Mouse (Mus musculus) kidney, adult 9 months (tissue): ENCODE measurements around the gene Donson.
A peak's percentile ranks its signal among the peaks of the same experiment; 100 is the strongest.

Source experiments
- DNase-seq: peaks from one replicate; pipeline ENCODE4 v3.0.0; 2022

Gene Donson

DNA sequence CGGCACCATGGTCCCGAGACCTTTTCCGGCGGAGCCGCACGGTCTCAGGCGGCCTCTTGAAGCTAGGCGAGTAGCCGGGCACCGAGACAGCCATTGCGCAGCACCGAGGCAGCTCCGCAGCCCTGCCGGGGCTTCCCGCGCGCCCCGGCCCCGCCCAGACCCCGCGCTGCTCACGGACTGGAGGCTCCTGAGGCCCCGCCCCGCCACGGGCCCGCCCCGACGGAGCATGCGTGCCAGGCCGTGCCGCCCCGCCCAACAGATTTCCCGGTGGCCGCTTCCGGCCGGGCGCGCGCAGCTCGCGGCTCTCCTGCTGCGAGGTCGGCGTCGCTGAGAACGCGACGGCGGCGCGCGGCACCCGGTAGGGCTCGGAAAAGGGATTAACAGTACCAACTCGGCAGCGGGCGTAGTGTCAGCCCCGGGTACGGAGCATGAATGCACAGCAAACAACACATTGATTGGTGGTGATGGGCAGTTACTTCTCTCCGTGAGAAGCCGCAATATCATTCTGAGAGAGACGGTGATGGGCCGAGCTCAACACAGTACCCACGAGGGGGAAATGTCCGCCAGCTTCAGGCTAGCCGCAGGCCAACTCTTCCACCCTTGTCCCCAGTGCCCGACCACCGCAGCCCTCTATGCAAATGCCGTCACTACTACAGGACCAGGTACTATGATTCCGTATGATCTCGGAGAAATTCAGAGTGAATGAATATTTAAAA lies at the start of gene Donson:
Donson (minus strand) TSS at position 152 of the 716 bp plus-strand sequence.
- DNase-seq, result peak; percentile 89

DNA sequence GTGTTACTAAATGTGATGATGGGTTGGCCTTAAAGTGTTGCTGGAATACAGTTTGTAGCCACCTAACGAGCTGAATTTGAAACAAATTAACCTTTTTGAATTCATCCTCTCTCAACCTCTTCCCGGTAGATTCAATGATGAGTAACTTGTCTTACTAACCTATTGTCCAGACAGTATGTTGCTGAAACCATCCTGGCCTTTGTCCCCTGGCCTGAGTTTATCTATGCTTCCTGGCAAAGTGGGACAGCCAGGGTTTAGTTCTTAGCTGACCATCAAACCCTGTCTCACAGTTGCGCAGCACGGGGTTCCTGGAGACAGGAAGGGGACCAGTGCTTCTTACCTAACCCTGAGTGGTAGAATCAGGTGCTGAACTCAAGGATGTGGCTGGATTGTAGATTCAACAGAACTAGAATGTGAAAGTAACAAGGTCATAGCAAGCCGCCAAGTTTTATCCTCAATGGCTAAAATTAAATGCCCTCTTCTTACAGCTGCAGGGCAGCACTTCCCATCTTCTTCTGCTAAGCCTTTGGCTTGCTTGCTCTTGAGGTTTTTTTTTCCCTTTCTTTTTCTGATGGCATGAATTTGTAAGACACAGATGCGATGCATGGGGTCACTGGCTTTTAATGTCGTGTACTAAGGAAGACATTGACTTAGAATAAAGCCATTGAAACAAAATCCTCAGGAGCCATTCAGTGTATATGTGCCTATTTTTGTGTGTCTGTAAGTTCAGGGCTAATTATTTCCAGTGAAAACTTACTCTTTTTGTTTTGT lies 47.7 kb upstream of the Donson start:
- DNase-seq, result no peak

DNA sequence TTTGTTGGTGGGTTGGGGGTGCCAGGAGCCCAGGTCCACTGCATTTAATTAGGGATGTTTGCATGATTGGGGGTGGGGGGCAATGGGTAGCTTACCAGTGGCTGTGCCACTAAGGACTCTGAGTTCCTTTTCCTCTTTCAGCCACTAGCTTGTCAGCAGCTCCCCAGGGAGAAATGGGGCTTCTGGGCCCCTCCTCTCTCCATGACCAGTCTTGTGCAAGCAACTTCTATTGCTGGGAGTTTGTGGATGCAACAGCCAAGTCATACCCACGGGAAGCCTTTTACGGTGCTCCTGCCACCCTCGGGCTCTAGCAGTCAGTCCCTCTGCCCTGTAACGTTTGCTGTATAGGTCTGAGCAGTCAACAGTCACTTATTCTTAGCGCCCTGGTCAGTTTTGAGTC lies 46.2 kb upstream of the Donson start:
- DNase-seq, result no peak

DNA sequence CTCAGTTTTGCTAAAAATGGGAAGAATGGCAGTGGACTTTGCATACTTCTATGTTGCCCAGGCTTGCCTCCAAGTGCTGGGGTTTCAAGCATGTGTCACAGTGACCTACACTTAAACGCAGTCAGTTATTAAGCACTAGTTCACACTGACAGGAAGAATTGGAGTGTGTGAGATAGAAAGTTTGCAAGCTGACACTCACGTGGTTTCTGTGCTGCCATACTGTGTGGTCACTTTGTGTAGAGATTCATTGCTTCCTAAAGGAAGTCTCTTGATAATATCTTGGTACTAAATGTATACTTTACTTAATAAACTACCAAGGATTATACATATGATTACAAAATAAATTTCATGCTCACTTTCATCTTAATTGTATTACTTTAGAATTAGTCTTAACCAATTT lies 44.2 kb upstream of the Donson start:
- no peak for DNase-seq

DNA sequence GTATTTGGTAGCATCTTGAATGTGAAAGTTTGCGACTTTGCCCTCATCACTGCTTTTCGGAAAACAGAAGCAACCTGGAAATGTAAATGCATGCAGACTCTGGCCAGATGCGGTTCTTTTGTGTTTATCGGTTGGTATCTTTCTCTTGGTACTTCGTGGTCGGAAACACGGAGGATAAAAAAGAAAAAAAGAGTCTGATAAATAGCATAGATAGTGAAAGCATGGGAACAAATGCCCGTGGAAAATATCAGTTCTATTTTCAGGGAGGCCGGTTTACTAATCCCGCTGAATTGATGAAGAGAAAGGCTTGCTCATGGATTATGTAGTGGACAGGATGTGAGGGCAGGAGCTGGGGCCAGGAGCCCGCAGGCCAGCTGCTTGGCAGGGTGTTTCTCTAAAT lies 41.9 kb upstream of the Donson start:
- DNase-seq, result no peak

DNA sequence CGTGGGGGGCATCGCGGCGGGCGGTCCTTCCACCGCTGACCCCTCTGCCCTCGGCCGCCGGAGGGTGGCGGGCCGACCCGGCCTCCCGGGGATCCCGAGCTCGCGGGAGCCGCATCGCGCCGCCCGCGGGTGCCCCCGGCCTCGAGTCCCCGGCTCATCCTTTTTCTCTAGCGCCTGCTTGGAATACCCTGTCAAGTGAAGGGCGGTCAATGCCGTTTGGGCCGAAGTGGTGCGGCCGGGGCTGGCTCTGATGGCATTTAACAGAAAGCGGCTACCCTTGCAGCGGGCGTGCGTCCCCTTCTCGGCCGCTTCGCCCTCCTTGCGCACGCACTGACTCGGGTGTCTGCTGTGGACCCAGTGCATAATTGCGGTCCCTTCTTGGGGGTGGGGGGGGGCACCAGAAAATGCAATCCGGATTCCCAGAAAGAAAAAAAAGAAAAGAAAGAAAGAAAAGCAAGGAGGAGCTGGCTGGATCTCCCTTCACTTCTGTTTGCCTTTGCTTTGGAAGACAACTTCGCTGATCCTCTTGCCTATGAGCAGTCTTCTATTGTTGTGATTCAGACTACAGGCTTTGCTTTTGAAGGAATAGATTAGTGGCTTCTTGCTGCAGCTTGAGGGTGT lies 41.4 kb upstream of the Donson start:
- DNase-seq, result no peak

DNA sequence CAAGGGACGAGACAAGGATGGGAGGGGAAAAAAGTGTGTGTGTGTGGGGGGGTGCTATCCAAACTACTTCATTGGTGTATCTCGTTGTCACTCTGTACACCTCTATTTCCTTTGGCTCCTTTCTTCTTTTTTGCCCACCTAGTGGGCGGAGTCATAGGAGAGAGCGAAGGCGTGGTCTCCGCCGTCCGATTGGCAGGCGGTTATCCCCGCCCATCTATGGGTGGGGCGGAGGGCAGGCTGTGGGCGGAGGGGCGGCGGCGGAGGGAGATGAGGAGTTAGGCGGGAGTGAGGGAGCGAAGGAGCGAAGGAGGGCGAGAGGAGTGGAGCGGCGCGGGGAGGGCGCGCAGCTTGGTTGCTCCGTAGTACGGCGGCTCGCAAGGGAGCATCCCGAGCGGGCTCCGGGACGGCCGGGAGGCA lies 40.5 kb upstream of the Donson start, which contains the start of gene Itsn1:
Itsn1 (plus strand) TSS at position 216 of the 417 bp plus-strand sequence.
- peak; percentile 99 for DNase-seq

DNA sequence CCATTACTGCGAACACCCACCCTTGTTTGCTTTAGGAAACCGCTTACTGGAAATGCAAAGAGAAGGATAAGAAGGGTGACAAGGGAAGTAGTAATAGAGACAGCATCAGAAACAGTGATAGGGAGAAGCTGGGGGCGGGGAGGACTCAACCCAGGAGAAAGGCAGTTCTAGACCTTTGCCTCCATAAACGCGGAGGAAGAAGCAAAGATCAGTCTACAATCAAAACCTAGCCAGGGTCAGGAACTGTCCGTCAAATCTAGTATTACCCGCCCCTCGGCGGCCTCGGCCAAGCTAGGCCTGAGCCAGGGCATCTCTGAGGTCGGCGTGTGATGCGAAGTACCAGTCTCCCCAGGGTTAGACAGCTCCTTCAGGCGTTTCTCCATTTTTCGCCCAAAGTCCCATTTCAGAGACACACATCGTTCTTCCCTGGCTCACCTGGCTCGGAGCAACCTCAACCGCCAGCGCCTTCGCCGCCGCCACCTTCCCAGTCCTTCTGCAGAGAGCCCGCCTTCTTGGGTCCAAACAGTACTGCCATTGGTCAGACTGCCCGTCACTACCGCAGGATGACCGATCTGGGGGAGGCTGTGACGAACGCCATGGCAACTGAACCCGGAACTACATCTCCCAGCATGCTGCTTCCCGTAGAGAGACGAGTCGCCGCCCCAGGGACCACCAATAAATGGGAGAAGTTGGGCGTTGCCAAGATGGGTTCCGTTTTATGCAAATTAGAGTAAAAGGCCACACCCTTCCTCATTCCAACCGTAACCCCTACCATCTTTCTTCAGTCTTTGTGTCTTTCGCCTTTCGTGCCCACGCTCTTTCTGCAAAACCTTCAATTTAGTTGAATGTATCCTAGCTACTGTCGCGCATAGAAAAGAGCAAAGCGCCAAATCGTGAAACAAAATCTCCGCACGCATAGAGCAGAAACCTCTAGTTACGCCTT lies 39.8 kb upstream of the Donson start, which contains the start of gene Cryzl1:
Cryzl1 (minus strand) TSS at position 853 of the 943 bp plus-strand sequence.
- peak; percentile 100 for DNase-seq

DNA sequence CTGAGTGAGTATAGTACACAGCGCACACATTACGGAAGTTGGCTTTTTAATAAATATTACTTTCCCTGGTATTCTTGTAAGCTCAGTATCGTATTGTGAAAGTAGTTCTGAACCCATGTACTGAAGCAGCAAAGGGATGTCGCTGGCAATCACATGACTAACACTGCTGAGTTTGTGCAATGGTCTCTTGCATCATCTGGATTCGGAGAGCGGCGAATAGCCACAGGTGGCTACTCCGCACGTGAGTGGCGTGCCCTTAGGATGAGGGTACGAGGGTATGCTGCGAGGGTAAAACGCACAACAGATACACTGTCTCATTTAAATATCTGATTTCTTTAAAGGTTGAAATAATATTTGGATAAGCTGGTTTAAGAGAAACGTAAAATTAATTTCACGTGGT lies 38.9 kb upstream of the Donson start:
- DNase-seq, result peak; percentile 27

DNA sequence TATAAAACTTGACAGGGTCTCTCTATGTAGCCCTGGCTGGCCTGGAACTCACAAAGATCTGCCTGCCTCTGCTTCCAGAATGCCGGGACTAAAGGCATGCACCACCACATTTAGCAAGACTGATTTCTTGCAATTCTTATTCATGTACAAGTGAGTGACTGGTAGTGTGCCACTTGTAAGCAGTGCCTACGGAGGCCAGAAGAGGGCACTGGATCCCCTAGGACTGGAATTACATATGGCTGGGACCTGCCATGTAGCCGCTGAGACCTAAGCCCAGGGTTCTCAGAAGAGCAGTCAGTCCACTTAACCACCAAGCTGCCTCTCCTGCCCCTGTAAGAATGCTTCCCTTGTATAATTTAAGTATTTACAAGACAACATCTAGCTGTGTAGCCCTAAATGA lies 35.7 kb upstream of the Donson start:
- peak; percentile 77 for DNase-seq

DNA sequence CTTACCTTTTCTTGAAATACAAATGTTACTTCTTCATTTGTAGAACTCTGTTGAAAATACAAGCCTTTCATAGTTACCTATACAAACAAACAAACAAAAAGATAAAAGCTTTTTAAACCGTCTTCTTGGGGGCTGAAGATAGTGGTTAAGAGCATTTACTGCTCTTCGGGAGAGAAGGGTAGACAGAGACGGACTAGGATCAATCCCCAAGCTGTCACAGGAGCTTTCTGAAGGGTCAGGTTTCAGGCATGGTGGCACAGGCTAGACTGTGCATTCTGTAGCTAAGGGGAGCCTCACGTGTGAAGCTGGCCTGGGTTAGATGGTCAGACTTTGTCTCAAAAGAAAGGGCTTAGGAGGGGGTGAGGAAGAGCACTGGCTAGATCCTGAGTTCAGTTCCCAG lies 28.8 kb upstream of the Donson start:
- no peak for DNase-seq

DNA sequence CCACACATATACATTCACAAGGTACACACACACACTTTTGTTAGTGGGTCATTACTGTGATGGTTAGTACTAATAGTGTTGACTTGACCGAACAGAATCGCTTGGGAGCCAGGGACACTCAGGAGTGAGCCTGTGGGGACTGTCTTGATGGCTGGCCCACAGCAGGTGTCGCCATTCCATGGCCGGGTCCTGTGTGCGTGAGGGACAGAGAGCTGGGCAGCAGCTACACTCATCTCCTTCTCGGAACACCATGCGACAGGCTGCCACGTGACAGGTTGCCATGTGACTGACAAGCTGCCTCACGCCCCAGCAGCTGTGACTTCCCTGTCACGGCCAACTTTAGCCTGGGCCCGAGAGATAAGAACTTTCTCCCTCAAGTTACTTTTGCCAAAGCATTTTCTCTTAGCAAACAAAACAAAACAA lies 28.4 kb upstream of the Donson start:
- DNase-seq, result no peak

DNA sequence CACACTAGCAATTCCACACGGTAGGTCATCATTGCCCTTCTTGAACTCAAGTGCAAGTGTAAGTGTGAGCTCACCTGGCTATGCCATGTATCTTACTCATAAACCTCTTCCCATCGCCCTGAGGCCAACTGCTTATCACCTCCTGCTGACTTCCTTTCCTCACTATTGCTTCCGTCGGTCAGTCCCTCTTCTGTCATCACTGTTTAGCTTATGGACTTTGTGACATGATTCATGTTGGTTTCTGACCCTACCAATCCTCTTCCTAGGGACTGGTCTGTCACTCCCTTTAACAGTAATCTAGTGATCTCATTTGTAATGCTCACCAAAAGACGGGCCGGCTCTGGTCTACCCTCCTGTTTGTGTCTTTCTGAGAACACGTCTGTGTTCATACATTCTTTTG lies 21.7 kb upstream of the Donson start:
- DNase-seq, result no peak

DNA sequence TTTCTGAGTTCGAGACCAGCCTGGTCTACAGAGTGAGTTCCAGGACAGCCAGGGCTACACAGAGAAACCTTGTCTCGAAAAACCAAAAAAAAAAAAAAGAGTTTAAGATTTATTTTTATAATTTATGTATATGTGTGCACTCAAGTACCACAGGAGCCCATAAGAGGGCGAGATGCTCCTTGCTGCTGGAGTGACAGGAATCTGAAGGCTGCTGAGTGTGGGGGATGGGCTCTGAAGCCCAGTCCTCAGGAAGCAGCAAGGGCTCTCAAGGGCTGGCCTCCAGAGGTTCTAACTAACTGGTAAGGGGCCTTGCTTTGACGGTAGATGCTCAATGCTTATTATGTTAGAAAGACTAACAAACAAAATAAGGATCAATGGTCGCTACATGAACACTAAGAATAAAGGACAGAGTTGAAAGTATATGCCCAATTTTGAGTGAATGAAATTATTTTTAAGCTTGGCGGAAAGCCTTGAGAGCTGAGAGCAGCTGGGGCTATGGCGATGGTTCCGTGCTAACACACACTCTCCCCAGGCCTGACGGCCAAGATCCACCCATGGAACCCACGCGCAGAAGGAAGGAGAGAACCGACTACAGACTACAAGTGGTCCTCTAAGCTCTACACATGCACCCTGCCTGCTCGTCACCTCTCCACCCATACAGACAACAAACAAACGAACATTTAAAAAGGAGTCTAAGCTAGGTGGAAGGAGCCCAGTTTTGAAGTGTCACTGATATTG lies 16.2 kb upstream of the Donson start:
- DNase-seq, result no peak

DNA sequence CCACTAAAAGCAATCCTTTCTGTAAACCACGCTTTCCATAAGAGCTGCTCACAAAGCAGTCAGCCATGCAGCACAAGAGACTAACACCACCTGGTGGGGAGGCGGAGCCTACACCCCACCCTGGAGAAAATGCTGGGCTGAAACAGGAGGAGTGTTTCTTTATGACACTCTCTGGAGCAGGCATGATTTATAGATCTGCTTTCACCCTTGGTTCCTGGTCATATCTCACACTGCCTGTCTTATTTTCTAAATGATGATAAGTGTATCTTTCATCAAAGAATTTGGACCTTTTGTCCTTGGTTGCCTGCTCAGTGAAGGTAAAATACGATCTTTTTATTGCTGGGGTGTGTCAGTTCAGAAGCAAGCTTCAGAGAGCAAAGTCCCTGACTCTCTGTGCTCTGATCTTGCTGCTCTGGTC lies 14.2 kb upstream of the Donson start:
- no peak for DNase-seq

DNA sequence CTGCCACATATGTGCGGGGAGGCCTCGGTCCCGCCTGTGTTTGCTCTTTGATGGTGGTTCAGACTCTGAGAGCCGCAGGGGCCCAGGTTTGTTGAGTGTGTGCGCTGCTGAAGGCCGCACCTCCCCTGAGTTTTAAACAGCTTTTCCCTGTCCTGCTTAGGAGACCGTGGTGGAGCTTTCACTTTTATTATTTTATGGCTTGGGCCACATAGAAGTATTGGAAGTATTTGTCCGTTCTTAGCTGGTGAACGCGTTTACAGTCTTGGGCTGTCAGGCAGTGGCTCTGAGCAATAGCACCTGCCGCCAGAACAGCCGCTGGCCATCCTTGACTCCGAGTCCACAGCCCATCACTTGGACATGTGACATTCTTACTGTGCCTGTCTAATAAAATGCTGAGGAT lies 13.3 kb upstream of the Donson start:
- no peak for DNase-seq

DNA sequence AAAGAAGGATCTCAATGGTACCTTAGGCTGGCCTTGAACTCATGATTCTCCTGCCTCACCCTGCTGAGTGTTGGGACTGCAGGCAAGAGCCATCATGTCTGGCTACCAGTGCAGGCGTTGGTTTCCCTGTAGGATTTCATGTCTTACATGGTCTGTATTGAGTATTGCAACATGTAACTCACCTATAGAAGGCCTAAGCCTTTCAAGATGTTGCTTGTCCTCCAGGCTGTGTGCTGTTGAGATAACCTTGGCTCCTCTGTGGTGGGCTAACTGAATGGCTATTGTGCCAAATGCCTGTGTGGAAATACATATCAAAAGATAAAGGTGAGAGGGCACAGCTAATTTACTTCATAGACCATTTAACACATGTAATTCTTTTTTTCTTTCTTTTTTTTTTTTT lies 10.4 kb upstream of the Donson start:
- no peak for DNase-seq

DNA sequence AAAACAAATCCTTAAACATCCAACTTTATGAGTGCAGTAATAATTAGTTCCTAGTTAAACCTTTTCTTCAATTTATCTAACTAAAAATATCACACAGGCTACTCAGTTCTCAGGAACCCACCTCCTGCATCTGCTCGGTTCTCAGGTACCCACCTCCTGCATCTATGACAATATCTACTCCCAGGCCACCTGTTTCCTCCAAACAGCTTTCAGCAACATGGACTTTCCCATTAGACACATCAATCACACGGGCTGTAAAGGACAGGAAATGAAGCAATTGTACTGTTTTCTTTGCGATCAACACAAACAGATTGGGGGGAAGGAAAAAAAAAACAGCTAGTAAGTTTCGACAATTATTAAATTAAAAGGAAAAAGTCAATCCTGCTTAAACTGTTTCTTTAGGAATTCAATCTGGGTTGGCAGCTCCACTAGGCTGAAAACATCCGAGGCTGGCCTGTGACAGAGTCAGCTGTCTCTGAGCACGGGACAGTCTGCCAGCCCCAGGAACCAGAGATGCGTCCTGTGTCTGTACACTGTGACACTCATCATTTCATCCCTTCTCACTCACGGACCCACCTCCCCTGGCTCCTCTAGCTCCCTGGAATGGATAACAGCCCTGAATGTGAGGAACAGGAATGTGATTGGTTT lies 6.7 kb upstream of the Donson start:
- peak; percentile 30 for DNase-seq

DNA sequence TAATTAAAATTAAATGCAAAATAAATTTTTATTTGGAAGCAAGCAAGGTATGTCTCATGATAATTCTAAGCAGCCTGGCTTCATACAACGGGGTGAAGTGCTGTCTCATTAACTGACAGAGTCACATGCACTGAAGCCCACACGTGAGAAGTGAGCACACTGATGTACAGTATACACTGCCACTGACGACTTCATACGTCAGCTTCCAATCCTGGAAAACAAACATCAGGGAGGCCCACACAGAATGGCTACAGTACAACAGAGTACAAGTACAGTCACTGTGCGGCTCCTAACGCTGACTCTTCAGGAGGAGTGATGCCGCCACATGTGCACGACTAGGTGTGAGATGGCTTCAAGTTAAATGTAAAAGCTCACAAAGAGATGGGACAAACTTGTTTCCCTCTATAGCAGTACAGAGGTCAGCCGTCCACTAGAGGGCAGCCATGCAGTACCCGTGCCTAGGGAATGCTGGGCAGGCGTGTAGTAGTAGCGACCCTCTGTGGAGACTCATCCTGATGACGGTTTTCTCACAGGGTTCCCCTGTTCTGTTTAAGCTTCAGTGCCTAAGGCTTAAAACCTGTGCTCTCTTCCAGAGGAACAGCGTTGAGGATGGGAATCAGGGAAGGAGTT lies 6.0 kb upstream of the Donson start:
- peak; percentile 74 for DNase-seq

DNA sequence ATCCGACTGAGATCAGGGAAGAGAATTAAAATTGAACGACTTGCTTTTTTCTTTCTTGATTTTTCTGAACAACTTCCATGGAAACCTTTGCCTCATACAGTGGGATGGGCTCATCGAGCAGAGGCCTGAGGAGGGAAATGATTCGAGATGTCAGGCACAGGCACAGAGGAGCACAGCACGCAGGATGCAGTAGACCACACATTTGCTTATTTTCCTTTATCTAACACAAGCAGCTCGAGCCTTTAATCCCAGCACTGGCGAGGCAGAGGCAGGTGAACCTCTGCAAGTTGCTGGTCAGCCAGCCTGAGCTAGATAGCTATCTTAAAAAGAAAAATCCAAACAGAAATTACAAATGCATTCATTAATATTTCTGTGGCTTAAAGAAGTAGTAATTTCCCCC lies 1.2 kb upstream of the Donson start:
- DNase-seq, result no peak
